Mouse (Mus musculus): ENCODE results near the gene Gbe1.

Gene Gbe1

DNA sequence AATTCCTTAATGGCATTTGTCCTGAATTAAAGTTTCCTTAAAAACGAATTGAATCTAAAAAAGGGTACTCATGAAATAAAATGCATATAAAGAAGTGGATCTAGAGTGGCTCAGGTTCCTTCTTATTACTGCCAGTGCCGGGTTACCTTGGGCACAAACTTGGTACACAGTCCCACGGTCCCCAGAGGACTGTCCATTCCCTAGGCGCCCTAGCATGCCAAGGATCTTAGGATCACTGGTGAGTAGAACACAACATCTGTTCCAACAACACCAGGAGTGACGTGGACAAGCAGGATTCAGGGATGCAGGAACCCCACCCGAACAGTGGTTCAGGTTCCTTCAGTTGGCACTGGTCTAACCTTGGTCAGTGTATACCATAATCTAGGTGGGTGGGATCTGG lies 44.6 kb downstream of the Gbe1 start:
- DNase-seq = no peak

DNA sequence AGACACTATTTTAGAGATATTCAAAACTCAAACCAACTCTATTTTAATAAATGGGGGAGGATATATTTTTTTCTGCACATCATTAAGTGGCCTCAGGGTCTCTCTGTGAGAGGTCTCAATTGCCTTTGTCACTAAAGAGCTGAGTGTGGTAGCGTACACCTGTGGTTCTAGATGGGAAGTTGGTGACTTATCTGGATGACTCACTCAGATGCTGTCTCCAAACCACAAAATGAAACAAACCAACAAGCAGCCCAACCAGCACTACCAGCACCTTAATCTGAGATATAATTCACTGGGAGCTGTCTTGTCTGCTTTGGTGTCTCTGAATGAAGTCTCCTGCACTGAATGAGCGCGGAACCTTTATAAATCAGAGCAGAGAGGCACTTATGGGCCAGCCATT lies 51.5 kb downstream of the Gbe1 start:
- DNase-seq = no peak

DNA sequence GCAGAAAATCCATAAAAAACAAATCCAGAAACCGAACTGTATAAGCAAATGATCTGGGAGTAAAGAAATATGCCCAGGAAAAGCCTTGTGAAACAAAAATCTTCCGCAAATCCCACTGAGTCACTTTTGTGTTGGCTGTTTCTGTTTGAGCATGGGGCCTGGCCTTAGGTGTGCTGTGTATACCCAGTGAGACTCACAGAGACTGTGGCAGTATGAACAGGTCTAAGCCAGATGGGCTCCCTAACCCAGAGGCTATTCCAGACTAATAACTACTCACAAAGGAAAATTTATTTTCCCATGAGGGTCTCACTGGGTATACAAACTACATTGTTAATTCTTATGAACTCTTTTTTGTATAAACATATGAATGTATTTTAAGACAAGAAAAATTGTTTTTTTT lies 67.3 kb downstream of the Gbe1 start:
- no peak for DNase-seq

DNA sequence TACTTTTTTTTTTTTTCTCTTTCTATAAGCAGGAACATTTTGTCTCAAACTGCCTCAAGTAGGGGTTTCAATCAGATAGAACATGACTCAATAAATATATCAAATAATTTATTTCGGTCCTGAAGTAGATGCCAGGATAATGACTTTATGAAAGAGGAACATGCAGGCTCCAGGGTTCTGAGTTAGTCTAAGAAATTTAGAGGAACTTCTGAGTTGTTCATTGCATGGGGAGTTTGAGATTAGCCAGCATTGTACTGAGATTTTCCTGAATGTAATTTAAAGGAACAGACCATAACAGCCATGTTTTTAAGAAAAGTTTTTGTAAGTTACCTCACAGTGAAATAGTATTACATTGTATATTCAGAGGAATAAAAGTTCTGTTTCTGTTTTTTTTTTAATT lies 71.7 kb downstream of the Gbe1 start:
- DNase-seq = no peak

DNA sequence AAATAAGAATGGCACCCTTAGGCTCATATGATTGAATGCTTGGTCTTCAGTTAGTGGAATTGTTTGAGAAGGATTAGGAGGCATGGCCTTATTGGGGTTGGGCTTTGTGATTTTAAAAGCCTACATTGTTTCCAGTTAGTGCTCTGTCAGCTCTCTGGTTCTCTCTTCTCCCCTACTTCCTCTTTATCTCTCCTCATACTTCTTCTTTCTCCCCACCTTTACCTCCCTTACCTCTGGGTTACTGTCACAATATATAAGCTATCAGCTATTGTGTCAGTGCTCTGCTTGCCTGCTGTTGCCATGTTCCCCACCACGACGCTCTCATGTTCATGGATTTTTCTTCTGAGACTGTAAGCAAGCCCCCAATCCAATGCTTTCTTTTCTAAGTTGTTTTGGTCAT lies 73.6 kb downstream of the Gbe1 start:
- no peak for DNase-seq

DNA sequence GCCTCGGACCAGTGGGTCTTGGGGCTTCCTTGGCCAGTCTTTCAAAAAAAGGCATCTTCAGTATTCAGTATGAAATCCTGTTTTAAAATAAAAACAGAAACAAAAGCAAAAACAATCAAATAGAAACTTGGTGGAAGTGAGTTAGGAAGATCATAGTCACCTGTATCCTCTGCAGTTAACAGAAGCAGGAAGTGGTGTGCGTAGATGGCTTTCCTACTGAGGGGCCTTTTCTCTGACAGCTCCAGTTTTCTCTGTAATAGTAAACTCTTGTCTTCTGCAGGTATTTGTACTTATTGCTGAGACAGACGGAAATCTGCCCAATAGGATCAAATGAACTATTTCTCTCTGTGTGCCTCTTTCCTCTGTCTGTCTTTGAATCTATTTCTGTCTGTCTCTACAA lies 81.5 kb downstream of the Gbe1 start:
- DNase-seq = no peak

DNA sequence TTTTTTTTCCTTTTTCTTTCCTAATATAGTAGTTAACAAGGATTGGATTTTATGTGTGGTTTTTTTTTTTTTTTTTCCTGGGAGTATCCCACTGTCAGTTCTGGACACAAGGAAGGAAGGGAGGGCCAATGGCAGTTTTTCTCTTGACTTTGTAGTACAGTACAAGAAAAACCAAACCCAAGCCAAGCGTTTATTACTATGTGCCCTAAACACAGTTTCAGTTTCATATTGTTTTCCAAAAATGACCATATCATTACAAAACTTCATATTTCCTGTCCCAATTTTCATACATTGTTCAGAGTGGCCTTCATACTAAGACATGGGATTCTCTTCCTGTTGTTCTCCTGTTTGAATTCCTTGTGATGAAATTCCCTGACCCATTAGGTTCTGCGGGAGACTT lies 94.0 kb downstream of the Gbe1 start:
- DNase-seq = no peak

DNA sequence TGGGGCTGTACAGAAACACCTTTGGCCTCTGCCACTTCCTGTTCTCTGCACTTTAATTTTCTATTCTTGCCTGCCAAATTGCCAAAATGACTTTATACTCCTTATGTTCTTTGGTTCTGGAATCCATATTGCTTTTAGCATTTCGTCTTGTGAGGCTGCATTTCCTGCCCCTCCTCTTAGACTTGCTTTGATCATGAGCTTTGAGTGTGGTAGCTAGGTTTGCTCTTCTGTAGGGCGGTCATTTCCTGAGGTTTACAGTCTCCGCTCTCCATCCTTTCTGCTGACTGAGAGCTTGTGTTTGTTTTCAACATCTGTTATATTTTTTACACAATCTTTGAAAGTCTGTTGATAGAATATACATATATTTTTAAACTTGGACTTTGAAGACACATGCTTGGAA lies 107.3 kb downstream of the Gbe1 start:
- DNase-seq = no peak

DNA sequence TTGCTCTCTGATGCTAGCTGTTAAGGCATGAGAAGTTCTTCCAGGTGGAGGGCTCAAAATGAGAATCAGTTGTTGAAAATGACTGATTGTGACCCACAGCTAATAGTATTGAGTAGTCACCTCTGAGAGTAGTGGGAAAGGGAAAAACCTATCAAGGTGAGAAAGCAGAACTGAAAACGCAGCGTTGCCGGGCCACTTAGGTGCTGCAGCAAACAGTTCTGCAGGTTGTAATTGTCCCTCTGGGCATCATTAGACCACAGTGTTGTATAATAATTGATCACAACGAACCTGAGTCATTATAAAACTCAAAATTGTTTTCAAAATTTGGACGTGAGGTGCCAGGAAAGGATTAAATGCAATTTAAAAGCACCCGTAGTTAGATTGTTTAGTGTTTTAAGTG lies 135.8 kb downstream of the Gbe1 start:
- DNase-seq = no peak

DNA sequence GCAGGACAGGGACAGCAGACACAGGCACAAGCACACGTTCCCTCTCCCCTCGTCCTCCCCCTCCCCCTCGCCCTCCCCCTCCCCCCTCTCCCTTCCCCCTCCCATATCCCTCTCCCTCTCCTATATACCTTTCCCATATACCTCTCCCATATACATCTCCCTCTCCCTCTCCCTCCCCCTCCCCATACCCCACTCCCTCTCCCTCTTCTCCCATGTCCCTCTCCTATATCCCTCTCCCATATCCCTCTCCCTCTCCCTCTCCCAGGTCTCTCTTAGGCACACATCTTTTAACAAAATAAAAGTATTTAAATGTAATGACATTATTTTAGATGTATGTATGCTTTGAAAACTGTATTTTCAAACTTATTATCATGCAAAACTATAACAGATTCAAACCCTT lies 161.8 kb downstream of the Gbe1 start:
- no peak for DNase-seq

DNA sequence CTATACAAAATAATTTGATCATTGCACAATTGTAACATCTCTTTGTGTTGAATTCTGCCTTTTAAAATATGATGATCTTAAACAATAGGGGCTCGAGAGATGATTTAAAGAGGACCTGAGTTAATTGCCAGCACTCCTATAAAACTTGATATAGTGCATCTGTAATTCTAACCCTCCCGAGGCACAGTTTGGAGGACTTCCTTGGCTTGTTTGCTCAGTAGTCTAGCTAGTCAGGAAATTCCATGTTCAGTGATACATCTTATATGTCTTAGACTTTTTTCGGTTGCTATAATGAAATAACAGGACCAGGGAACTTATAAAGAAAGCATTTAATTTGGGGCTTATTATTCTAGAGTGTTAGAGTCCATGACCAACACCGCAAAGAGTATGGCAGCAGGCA lies 162.4 kb downstream of the Gbe1 start:
- no peak for DNase-seq

DNA sequence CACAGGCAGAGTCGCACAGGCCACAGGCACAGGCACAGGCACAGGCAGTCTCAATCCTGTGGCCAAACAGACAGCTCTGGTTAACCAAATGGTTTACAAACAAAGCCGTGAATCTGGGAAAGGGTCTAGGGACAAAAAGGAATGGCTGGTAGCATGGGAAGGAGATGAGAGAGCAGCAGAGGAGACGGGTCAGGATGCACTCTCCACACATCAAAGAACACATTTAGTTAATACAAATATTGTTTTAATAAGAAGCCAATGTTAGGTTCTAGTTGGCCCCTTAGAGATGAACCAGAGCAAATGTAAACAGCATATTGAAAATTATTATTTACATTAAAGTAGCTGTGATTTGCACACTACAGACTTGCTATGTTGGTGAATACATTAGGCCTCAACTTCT lies 166.7 kb downstream of the Gbe1 start:
- DNase-seq = no peak

DNA sequence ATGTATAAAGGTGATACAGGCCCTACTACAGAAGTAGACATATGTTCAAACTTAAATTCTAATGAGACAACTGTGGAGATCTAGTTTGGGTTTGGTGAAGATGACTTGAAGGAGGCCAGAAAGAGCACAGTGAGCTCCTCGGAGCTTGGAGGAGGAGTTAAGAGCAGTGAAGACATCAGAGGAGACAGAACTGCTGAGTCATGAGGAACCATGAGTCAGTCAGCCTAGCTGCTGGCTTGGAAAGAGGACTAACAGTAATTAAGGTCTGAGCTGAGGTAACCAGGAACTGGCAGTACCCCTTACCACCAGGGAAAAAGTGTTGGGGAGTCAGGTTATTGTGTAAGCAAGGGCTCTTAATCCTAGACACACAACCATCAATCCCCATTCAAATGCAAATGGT lies 192.7 kb downstream of the Gbe1 start:
- DNase-seq = no peak

DNA sequence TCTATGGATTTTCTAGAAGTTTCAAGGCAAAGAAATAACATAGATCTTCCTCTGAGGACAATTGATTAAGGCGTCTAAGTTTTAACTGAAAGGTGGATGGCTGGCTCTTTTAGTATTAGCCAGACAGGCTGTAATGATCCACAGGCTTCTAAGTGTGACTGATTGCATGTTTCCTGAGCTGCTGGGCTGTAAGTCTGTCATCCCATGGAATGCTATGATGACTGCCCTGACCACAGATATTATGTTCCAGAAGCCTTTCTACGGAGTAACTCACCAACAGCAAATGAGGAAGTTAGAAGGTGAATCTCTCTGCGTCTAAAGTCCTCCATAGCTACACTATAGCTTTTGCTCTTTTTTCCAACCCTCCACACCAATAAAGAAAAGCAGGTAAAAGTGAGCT lies 197.2 kb downstream of the Gbe1 start:
- DNase-seq = no peak

DNA sequence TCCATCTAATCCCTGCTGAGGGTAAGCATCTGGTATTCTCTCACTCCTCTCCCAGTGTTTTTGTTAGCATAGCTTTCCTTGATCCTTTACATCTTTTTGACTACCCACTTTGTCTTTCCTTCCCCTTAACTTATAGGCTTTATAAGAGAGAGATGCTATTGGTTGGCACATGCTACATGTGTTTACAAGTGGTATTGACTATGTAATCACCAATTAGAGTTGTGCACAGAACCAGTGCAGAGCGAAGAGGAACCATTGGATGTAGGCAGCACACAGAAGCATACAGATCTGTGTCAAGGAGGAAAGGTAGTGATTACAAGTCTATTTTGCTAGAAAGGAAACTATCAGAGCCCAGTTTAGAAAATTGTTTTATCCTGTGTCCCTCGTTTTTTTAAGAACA lies 209.1 kb downstream of the Gbe1 start:
- DNase-seq = no peak

DNA sequence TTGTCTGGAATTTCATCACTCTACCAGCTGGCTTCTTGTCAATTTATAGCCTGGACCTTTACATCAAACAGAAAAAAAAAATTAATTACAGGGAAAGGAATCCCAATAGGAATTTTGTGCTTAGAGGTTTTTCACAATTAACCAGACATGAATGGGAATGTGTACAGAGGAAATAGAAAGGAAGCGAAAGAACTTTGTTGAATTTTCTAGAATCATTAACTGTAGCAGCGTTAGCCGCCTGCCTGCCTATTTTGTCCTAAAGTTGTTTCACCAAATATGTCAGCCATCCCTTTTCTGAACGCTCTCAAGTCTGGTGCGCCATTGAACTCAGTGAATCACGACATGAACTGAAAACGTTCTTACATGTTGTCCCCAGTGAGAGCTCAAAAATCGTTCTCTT lies 209.8 kb downstream of the Gbe1 start:
- no peak for DNase-seq

DNA sequence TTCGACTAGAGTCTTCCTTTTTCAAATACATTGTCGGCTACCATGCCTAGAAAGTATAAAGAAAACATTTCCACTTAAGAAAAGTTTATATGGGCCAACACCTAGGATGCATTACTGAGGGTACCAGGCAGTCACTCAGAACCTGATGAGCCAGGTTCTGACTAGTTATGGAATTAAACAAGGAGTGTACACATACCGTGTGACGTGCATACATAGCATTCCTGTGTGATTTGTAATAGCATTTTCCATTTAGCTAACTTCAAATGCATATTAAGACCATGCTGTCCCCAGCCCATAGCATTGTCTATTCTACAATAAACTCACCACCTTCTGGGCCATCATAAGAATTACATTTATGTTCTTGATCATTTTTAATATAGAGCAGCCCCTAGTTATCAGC lies 210.5 kb downstream of the Gbe1 start:
- no peak for DNase-seq

DNA sequence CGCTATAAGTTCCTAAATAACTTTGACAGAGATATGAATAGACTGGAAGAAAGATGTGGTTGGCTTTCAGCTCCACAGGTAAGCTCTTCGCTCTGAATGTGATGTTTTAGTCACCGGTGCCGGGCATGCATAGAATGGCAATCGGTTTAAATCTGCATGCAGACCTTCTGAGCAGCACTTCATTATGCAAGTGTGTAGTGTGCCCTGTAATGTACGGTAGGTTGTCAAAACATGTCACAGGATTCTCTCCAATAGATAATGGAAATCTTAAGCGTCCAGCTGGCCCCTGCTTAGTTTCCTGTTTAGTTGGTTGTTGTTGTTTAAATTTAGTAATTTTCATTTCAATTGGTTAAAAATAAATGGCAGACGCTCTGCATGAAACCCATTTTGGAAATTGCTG lies 213.5 kb downstream of the Gbe1 start:
- DNase-seq = no peak

DNA sequence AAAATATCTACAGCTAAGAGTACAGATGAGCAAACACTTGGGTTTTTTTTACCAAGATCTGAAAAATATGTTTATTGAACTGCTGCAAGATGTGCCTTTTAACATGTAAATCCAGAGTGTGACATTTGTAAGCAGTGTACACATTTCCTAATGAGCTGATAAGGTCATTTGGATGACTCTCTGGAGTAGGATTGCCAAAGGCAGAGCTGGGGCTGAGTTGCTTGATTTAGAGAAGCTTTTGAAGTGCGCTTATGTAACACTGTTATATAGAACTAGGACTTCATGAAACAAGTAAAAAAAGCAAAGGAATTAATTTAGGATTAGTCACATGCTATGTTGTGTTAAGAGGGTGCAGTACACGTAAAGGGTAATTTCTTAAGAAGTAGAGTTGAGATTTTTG lies 221.5 kb downstream of the Gbe1 start:
- no peak for DNase-seq

DNA sequence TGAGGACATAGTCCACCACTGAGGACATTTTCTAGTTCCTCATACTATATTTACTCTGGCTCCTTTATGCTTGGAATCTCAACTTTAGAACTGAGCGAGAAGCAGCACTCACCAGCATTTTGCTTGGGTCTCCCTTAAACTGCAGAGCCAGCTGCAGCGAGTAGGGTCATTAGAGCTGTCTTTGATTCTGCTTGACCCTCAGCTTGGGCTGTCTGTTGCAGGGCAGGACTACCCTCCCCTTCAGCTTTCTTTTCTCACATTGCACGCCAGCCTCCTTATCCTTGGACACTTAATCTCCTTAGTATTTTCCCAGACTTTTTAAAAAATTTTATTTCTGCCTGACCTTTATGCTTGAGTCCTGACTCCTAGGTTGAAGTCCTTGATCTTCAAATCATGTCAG lies 237.1 kb downstream of the Gbe1 start:
- no peak for DNase-seq

DNA sequence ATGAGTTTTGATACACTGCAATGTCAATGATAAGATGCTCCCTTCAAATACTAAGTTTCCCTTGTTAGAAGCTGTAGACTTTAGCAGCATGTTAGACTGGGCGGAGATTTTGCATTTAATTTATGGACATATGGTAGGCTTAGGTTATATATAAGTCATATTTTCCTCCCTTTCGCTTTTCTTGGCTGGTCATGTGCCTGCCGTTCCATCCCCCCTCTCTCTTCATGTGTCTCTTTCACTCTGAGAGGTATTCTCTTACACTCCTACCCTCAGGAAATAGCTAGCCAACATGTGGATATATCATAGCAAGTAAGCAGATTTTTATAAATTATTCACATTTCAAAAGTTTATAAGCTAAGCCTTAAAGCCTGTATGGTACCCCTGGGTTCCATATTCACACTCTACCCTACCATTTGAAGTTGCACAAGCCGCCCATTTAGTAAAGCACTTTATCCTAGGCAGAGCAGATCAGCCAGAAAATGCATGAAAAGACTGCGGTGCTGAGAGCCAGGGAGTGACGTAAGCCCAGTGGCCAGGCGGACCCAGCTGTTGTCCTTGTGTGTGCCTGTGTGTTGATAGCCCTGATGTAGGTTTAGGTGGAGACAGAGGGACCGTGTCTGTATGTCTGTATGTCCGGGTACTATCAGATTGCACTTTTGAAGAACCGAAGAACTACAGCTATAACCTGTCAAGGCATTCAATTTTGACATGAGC lies 248.0 kb downstream of the Gbe1 start:
- DNase-seq = no peak

DNA sequence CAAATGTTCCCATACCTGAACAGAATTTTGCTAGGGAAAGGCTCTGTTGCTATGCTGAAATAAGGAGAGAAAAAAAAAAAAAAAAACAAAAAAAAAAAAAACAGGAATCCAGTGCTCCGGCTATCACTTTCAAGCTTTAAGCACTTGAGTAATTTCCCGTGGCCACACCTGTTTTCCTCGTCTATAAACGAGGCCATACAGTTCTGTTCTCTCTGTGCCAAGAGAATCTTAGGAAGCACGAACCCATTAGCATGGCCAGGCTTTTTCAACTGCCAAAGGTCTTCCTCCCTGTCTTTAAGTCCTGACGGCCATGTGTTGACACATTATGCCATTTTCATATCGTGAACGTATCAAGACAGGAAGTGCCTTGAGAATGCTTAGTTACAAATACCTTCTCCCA lies 248.8 kb downstream of the Gbe1 start:
- no peak for DNase-seq

DNA sequence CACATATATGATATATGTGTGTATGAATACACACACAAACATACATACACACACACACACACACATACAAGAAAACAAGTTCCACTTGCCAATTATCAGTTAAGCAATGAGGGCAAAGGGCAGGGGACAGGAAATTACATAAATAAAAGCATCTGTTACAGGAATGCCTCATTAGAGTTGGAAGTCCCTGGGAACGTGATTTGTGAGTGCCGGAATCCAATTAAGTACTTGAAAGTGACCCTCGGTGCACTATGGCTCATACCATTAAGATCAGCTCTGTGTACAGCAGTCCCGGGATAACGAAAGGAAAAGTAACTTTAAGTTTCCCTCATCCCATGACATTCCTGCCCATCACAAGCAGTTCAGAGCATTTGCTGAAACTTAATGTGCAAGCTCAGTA lies 249.7 kb downstream of the Gbe1 start:
- DNase-seq = no peak

DNA sequence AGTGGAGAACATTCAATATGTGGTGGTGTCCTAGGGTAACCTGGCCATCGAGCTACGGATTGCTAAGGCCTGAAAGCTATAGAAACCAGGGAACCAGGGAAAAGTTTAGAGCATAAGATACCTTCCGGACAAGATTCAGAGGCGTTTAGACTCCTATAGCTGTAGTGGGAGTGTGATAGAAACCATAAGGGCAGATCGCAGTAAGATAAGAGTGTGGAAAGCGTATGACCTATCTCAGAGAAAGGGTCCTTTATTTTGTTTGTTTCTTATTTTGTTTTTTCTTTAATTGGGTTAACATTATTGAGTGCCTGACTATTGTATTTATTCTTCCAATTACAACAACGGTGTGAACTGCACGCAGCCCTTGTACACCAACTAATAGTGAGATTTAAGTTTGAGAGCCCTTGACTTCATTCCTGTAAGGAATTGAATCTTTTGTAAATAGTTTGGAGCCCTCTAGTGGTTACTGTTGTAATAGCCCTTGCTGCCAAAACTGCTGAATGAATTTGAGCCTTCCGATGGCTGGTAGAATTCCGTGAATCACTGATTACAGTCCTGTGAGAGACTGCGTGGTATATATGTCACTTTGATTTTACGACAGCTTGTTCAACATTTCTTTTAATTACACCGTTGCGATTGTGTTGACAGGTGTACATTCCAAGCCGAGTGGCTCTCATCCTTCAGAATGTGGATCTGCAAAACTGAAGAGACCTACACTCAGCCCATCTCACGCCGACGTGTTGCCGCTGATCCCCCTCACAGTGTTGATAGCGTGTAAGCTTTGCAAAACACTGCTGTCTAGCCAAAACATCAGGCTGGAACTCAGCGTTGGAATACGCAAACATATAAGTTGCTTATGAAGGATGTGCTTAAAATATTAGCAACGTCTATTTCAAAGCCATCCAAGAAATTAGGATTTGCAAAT lies 254.9 kb downstream of the Gbe1 start:
- DNase-seq = no peak

DNA sequence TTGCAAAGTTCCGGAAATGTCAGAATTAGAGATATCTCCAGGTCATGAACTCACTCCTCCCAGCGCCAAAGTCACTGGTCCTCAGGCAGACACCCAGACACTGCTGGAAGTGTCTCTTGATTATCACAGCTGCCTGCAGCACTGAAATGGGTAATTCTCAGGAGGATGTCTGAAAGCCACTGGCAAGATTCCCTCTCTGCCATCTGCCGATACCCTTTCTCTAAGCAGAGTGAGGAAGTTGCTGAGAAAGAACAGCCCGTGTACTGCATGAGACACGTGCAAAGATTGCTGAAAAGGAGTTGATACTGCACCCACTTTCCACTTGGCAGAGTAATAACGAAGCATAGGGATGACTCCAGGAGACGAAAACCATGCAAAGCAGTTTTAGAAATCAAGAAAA lies 272.2 kb downstream of the Gbe1 start:
- DNase-seq = no peak
